Comparison of ENCODE assay signal across 9 mouse cellular contexts in the genomic region with DNA sequence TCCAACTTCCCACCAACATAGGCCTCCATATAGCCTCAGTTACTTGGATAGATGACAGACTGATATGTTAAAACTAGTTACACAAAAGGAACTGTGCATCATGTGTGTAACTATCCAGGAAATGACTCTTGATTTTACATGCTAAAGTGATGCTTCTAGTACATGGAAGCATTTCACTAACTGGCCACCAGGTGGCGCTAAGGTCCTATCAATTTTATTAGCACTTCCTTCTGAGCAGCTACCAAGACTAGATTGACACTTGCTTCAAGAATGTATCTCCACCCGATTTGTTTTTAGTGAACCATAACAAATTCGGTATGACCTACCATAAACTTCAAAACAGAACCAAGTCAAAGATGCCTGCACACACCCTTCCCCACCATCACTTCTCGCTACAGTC. TPM values are rescaled to one million over a fixed set of nuclear protein-coding genes. Genes with fewer than 3 reads are reported as not detected.
A peak's percentile ranks its signal among the peaks of the same experiment; 100 is the strongest.
DNase-seq lines count a peak whose midpoint lies in the region; TF ChIP-seq lines count a peak whose summit lies in the region.
"Had no signal": no experiment of that assay in that cellular context is flagged by ENCODE, and none has a peak within 500 bp of the region (broad histone marks: within the 10 kb centered on the region; RNA-seq: fewer than 3 reads in every experiment).

No protein-coding gene starts in this region.

- no peaks in the 10 kb centered on the region for H3K4me1 ChIP-seq in lung, adult 2 months (ENCODE audit: control insufficient read depth, insufficient read depth, low read length)

- peak; percentile 39; the same call in 1 of the 2 replicates for TF ChIP-seq CTCF in lung, adult 2 months (IDR thresholded peaks at IDR 0.05; ENCODE audit: insufficient read depth, low read length)

- DNase-seq in CD8-positive naive resting alpha-beta T cell, adult 2 months (ENCODE audit: low read depth in 2 of 2, low spot score in 2 of 2): peak; percentile 68 to 77
- DNase-seq in adrenal gland, adult 18-20 months (ENCODE audit: low spot score in 2 of 2): peak; percentile 74 to 76
- DNase-seq in embryo, embryonic 10.5 days (ENCODE audit: low spot score): peak; percentile 90
- DNase-seq in gastrocnemius, postnatal 36 days: peak; percentile 58 to 66
- peak; percentile 83 for DNase-seq in kidney, postnatal 14 days
- DNase-seq in lung, adult 2 months: peak; percentile 71
- peak; percentile 65 for DNase-seq in ovary, postnatal 36 days (ENCODE audit: low spot score)
- DNase-seq in thymus, postnatal 25 days: peak; percentile 83

- no peak overlapping the region for H3K4me3 ChIP-seq in lung, adult 2 months (replicated peaks; ENCODE audit: extremely low read depth, low read depth, low read length)
- H3K4me3 ChIP-seq: heart, embryonic 13.5 days had no signal

- intact Hi-C loops in gastrocnemius, postnatal 36 days (cut with DNase I): loop anchor here (2.0 to 10.0 kb wide), 3 partner anchors 138 to 464 kb away; no protein-coding TSS in a partner anchor

- 20% methylated on average over 4 of the region's 4 CpGs for WGBS in lung, adult 2 months

- TF ChIP-seq POLR2A in lung, adult 2 months (IDR thresholded peaks at IDR 0.05; ENCODE audit: borderline replicate concordance, extremely low read depth, low read depth, low read length): no peak

RNA-seq across cellular contexts. Expression of a gene that starts 10.0 kb away (rescaled TPM):
- total RNA-seq in adrenal gland, adult 18-20 months (2021): 10 to 100 TPM; 32.7 to 76.3 TPM
- 10 to 100 TPM; 45.9 to 51.3 TPM for total RNA-seq in gastrocnemius, postnatal 36 days (2021)
- polyA plus RNA-seq in lung, adult 2 months (2012; rRNA removed): 55.0 and 78.3 TPM in 2 replicates
